Mouse (Mus musculus): ENCODE measurements at regions not wholly inside any gene's neighbourhood (a gene's known extent, or its start where the extent isn't known, plus 50 kb on each side); places are given as distances from the start of the nearest gene placed in this dataset.

- Histone ChIP-seq H3K4me2 (no peak overlapping the region), H3K9me3 (ENCODE audit: low read depth, low read length) (no peaks in the 10 kb centered on the region), H3K4me1 (ENCODE audit: insufficient read depth) (no peaks in the 10 kb centered on the region), H3K9ac (no peak overlapping the region), H3K27ac (ENCODE audit: low read depth) (no peak overlapping the region), H3K36me3 (ENCODE audit: insufficient read depth) (no peaks in the 10 kb centered on the region), H3K27me3 (ENCODE audit: insufficient read depth, low read length) (no peaks in the 10 kb centered on the region), H3K4me3 (ENCODE audit: low read depth, low read length) (no peak overlapping the region)
- no peak for ATAC-seq (ENCODE audit: insufficient read depth)
- no peak for DNase-seq
- WGBS = 91% methylated on average over 10 of the region's 10 CpGs
- TF ChIP-seq CTCF (IDR thresholded peaks at IDR 0.05; ENCODE audit: low read depth) = no peak
Measured at GRCm38 (mm10) chr4:55891656-55892055, 359.4 kb upstream of the Klf4 start.

DNA sequence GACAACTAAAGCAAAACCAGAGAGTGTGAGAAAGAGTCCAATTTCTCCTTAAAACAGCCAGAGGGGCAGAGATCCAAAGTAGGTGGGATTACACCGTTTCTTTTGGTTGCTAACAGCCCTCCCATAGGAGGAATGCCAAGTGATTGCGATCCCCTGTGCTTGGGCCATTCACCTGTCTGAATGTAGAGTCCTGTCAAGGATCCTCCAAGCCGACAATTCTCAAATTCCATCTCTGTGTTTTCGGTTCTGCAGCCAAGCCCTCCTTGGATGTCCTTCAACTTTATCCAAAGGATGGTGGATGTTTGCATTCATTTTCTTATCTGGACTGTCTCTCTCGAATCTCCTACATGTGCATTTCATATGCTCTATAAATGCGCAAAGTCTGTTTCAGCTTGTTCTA lies 355.3 kb upstream of the Klf4 start:
- no peak overlapping the region for H3K4me3 ChIP-seq (ENCODE audit: low read depth, low read length)
- no peak for DNase-seq
- no peaks in the 10 kb centered on the region for H3K4me1 ChIP-seq (ENCODE audit: insufficient read depth)
- 65% methylated on average over 6 of the region's 6 CpGs for WGBS
- no peak for ATAC-seq (ENCODE audit: insufficient read depth)
- no peak overlapping the region for H3K9ac ChIP-seq
- H3K27ac ChIP-seq (ENCODE audit: low read depth) = no peak overlapping the region
- no peaks in the 10 kb centered on the region for H3K36me3 ChIP-seq (ENCODE audit: insufficient read depth)
- H3K4me2 ChIP-seq = no peak overlapping the region
- H3K27me3 ChIP-seq (ENCODE audit: insufficient read depth, low read length) = no peaks in the 10 kb centered on the region
- no peak for TF ChIP-seq CTCF (IDR thresholded peaks at IDR 0.05; ENCODE audit: low read depth)
- no peaks in the 10 kb centered on the region for H3K9me3 ChIP-seq (ENCODE audit: low read depth, low read length)

DNA sequence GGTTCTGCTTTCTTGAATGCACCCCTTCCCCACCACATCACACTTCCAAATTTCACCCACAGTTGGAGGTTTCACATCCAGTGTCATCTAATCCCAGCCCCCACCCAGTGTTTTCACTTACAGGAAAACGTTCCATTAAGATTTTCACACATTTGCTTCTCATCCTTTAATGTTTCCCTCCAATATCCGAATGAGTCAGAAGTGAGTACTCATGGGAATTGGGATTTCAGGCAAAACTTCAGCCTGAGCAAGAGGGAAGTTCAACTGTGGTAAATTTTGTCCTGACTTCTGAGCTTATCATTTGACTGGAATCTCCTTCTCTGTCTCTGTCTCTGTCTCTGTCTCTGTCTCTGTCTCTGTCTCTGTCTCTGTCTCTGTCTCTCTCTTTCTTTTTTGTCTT lies 350.3 kb upstream of the Klf4 start:
- WGBS = 40% methylated on average over 2 of the region's 2 CpGs
- Histone ChIP-seq H3K27me3 (ENCODE audit: insufficient read depth, low read length) (no peaks in the 10 kb centered on the region), H3K27ac (ENCODE audit: low read depth) (no peak overlapping the region), H3K4me3 (ENCODE audit: low read depth, low read length) (no peak overlapping the region), H3K9ac (no peak overlapping the region), H3K4me1 (ENCODE audit: insufficient read depth) (no peaks in the 10 kb centered on the region), H3K9me3 (ENCODE audit: low read depth, low read length) (no peaks in the 10 kb centered on the region), H3K4me2 (no peak overlapping the region), H3K36me3 (ENCODE audit: insufficient read depth) (no peaks in the 10 kb centered on the region)
- ATAC-seq (ENCODE audit: insufficient read depth) (no peak), DNase-seq (no peak)
- no peak for TF ChIP-seq CTCF (IDR thresholded peaks at IDR 0.05; ENCODE audit: low read depth)

DNA sequence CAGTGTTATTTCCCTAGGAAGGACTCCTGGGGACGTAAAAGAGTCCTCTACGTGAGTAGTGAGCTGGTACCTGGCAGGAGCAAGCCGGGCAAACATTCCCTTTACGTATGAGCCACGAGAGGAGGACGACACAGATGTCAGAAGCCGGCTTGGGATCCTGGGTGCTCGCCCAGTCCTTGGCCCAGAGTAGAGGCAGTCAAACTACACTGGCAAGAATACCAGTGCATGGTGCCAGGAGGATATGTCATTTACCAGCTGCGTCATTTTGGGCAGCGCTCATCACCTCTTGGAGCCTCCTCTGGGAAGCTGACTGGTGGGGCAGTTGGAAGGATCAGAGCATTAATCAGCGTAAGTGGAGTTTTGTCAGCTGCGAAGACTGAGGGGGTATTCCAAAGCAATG lies 343.0 kb upstream of the Klf4 start:
- no peaks in the 10 kb centered on the region for H3K9me3 ChIP-seq (ENCODE audit: low read depth, low read length)
- H3K4me3 ChIP-seq (ENCODE audit: low read depth, low read length) = no peak overlapping the region
- TF ChIP-seq CTCF (IDR thresholded peaks at IDR 0.05; ENCODE audit: low read depth) = no peak
- 75% methylated on average over 12 of the region's 12 CpGs for WGBS
- H3K36me3 ChIP-seq (ENCODE audit: insufficient read depth) = no peaks in the 10 kb centered on the region
- H3K27ac ChIP-seq (ENCODE audit: low read depth) = no peak overlapping the region
- H3K9ac ChIP-seq = no peak overlapping the region
- no peak for ATAC-seq (ENCODE audit: insufficient read depth)
- H3K27me3 ChIP-seq (ENCODE audit: insufficient read depth, low read length) = no peaks in the 10 kb centered on the region
- DNase-seq = peak; percentile 29
- H3K4me2 ChIP-seq = no peak overlapping the region
- no peaks in the 10 kb centered on the region for H3K4me1 ChIP-seq (ENCODE audit: insufficient read depth)

- Histone ChIP-seq H3K27ac (ENCODE audit: low read depth) (no peak overlapping the region), H3K4me3 (ENCODE audit: low read depth, low read length) (no peak overlapping the region), H3K27me3 (ENCODE audit: insufficient read depth, low read length) (no peaks in the 10 kb centered on the region), H3K4me1 (ENCODE audit: insufficient read depth) (no peaks in the 10 kb centered on the region), H3K36me3 (ENCODE audit: insufficient read depth) (no peaks in the 10 kb centered on the region), H3K9ac (no peak overlapping the region), H3K4me2 (no peak overlapping the region), H3K9me3 (ENCODE audit: low read depth, low read length) (no peaks in the 10 kb centered on the region)
- 71% methylated on average over 7 of the region's 7 CpGs for WGBS
- TF ChIP-seq CTCF (IDR thresholded peaks at IDR 0.05; ENCODE audit: low read depth) = no peak
- ATAC-seq (ENCODE audit: insufficient read depth) = no peak
- no peak for DNase-seq
Measured at GRCm38 (mm10) chr4:55874875-55875274, 342.6 kb upstream of the Klf4 start.

DNA sequence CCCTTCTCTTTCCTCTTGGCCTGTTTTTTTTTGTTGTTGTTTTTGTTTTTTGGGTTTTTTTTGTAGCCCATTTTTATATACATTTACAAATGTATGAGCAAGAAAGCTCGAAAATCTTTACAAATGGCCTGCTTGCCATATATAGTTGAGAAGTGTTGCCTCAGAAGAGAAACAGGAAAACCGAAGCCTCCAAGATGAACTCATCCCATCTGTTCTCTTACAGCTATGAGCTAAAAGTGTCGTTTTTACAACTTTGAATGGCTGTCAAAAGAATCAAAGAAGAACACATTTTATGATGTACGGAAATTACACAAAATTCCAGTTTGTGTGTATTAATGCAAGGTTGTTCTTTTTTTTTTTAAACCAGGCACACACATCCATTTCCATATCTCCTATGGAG lies 342.0 kb upstream of the Klf4 start:
- TF ChIP-seq CTCF (IDR thresholded peaks at IDR 0.05; ENCODE audit: low read depth) = no peak
- Histone ChIP-seq H3K27me3 (ENCODE audit: insufficient read depth, low read length) (no peaks in the 10 kb centered on the region), H3K36me3 (ENCODE audit: insufficient read depth) (no peaks in the 10 kb centered on the region), H3K4me3 (ENCODE audit: low read depth, low read length) (no peak overlapping the region), H3K9me3 (ENCODE audit: low read depth, low read length) (no peaks in the 10 kb centered on the region), H3K9ac (no peak overlapping the region), H3K4me2 (no peak overlapping the region), H3K4me1 (ENCODE audit: insufficient read depth) (no peaks in the 10 kb centered on the region), H3K27ac (ENCODE audit: low read depth) (no peak overlapping the region)
- DNase-seq = no peak
- ATAC-seq (ENCODE audit: insufficient read depth) = no peak
- 75% methylated on average over 4 of the region's 4 CpGs for WGBS

- Histone ChIP-seq H3K9ac (no peak overlapping the region), H3K27ac (ENCODE audit: low read depth) (no peak overlapping the region)
- 53% methylated on average over 2 of the region's 2 CpGs for WGBS
Measured at GRCm38 (mm10) chr4:55860055-55860454, 327.8 kb upstream of the Klf4 start.

GRCm38 (mm10) chr4:55859211-55859761 lies 327.0 kb upstream of the Klf4 start:
- Histone ChIP-seq H3K9ac (no peak overlapping the region), H3K36me3 (ENCODE audit: insufficient read depth) (no peaks in the 10 kb centered on the region), H3K4me3 (ENCODE audit: low read depth, low read length) (no peak overlapping the region), H3K4me2 (no peak overlapping the region), H3K27ac (ENCODE audit: low read depth) (no peak overlapping the region), H3K27me3 (ENCODE audit: insufficient read depth, low read length) (no peaks in the 10 kb centered on the region), H3K9me3 (ENCODE audit: low read depth, low read length) (no peaks in the 10 kb centered on the region), H3K4me1 (ENCODE audit: insufficient read depth) (no peaks in the 10 kb centered on the region)
- TF ChIP-seq CTCF (IDR thresholded peaks at IDR 0.05; ENCODE audit: low read depth) = no peak
- WGBS = 73% methylated on average over 2 of the region's 2 CpGs
- DNase-seq (no peak), ATAC-seq (ENCODE audit: insufficient read depth) (no peak)

More at GRCm38 (mm10) chr4:55860055-55860454, 327.8 kb upstream of the Klf4 start:
- DNase-seq (no peak), ATAC-seq (ENCODE audit: insufficient read depth) (no peak)
- Histone ChIP-seq H3K36me3 (ENCODE audit: insufficient read depth) (no peaks in the 10 kb centered on the region), H3K4me3 (ENCODE audit: low read depth, low read length) (no peak overlapping the region), H3K4me2 (no peak overlapping the region), H3K4me1 (ENCODE audit: insufficient read depth) (no peaks in the 10 kb centered on the region), H3K27me3 (ENCODE audit: insufficient read depth, low read length) (no peaks in the 10 kb centered on the region), H3K9me3 (ENCODE audit: low read depth, low read length) (no peaks in the 10 kb centered on the region)
- TF ChIP-seq CTCF (IDR thresholded peaks at IDR 0.05; ENCODE audit: low read depth) = no peak

Measured in lung, embryonic 14.5 days (tissue).